Mouse (Mus musculus) hindbrain, embryonic 14.5 days (tissue): Measurements from ENCODE around the gene Ssc4d. TPM values are rescaled to one million over a fixed set of nuclear protein-coding genes. Genes with fewer than 3 reads are reported as not detected.

Experiments
- ATAC-seq: fragments of 200-750 bp; cut with Nextera tagmentation; 2 replicates; pipeline ENCODE4 v1.8.0; 2017; ENCODE audit warnings: moderate number of reproducible peaks, mild to moderate bottlenecking, moderate TSS enrichment, moderate library complexity; ENCODE audit not compliant: low FRiP score
- DNase-seq: peaks from one replicate; pipeline ENCODE4 v3.0.0-alpha.2; 2015; ENCODE audit warnings: low spot score
- H3K27ac ChIP-seq: fragments of 300-500 bp; sonication (generic); 2 replicates; pipeline ENCODE4 v1.5.1; 2014; ENCODE audit warnings: mild to moderate bottlenecking, moderate library complexity
- H3K27me3 ChIP-seq: fragments of 300-500 bp; sonication (generic); 2 replicates; pipeline ENCODE4 v1.6.1; 2014; ENCODE audit warnings: mild to moderate bottlenecking, low read length, mixed read lengths; ENCODE audit not compliant: control insufficient read depth, insufficient read depth
- H3K36me3 ChIP-seq: fragments of 300-500 bp; sonication (generic); replicated peaks from 2 replicates; pipeline ENCODE4 v1.6.1; 2014; ENCODE audit not compliant: control insufficient read depth, insufficient read depth
- H3K4me1 ChIP-seq: fragments of 300-500 bp; sonication (generic); replicated peaks from 2 replicates; pipeline ENCODE4 v1.6.1; 2014; ENCODE audit warnings: antibody characterized with exemption, low read length, mixed read lengths; ENCODE audit not compliant: control insufficient read depth, insufficient read depth
- H3K4me2 ChIP-seq: fragments of 300-500 bp; sonication (generic); replicated peaks from 2 replicates; pipeline ENCODE4 v1.6.1; 2014; ENCODE audit warnings: mild to moderate bottlenecking, moderate library complexity
- H3K4me3 ChIP-seq: fragments of 300-500 bp; sonication (generic); replicated peaks from 2 replicates; pipeline ENCODE4 v1.5.1; 2014; ENCODE audit warnings: mild to moderate bottlenecking, low read length
- H3K9ac ChIP-seq: fragments of 300-500 bp; sonication (generic); 2 replicates; pipeline ENCODE4 v1.6.1; 2014
- H3K9me3 ChIP-seq: fragments of 300-500 bp; sonication (generic); 2 replicates; pipeline ENCODE4 v1.6.1; 2016; ENCODE audit warnings: low read length; ENCODE audit not compliant: control insufficient read depth
- WGBS: fragments of 180-500 bp; shearing (Covaris S2); extraction: QIAGEN DNeasy Blood & Tissue Kit; methylation state at CpG from one replicate; pipeline ENCODE4 v1.1.7; 2014; 5-methylcytosine and 5-hydroxymethylcytosine counted together
- polyA plus RNA-seq: library from polyadenylated mRNA; unstranded; fragments of >200 nt; fragmentation: Nextera tagmentation; extraction: Ambion mirVana; gene quantifications from 2 replicates; pipeline ENCODE4 v1.2.1, GENCODE M21; 2014

Ssc4d gene
- polyA plus RNA-seq, 1 experiment from 2014 or later = 1.5 TPM

GRCm38 (mm10) chr5:135956300-135957206 is 17.8 kb downstream of the Ssc4d start:
- Histone ChIP-seq H3K9ac (peak overlapping the region; percentile 57; the same call in 1 of the 2 replicates), H3K9me3 (no peaks in the 10 kb centered on the region), H3K36me3 (no peaks in the 10 kb centered on the region), H3K4me3 (0 out of 2 replicates have a peak overlapping the region, but pooled peaks have one; percentile 28), H3K4me1 (peaks cover 8% of the 10 kb centered on the region), H3K4me2 (peak overlapping the region; percentile 66), H3K27ac (peak overlapping the region; percentile 88), H3K27me3 (no peaks in the 10 kb centered on the region)
- DNase-seq = no peak
- WGBS = 81% methylated on average over 9 of the region's 9 CpGs
- ATAC-seq = no peak

GRCm38 (mm10) chr5:135952830-135953229 is 21.5 kb downstream of the Ssc4d start:
- H3K9me3 ChIP-seq = no peaks in the 10 kb centered on the region
- no peak overlapping the region for H3K27ac ChIP-seq
- no peak overlapping the region for H3K9ac ChIP-seq
- no peak overlapping the region for H3K4me3 ChIP-seq
- no peak overlapping the region for H3K4me2 ChIP-seq
- 83% methylated on average over 2 of the region's 2 CpGs for WGBS
- ATAC-seq (no peak), DNase-seq (no peak)
- no peaks in the 10 kb centered on the region for H3K36me3 ChIP-seq
- peaks cover 7% of the 10 kb centered on the region for H3K4me1 ChIP-seq
- no peaks in the 10 kb centered on the region for H3K27me3 ChIP-seq

- no peak overlapping the region for H3K27ac ChIP-seq
- no peak for DNase-seq
Observed at GRCm38 (mm10) chr5:135951660-135952059, 22.7 kb downstream of the Ssc4d start.

DNA sequence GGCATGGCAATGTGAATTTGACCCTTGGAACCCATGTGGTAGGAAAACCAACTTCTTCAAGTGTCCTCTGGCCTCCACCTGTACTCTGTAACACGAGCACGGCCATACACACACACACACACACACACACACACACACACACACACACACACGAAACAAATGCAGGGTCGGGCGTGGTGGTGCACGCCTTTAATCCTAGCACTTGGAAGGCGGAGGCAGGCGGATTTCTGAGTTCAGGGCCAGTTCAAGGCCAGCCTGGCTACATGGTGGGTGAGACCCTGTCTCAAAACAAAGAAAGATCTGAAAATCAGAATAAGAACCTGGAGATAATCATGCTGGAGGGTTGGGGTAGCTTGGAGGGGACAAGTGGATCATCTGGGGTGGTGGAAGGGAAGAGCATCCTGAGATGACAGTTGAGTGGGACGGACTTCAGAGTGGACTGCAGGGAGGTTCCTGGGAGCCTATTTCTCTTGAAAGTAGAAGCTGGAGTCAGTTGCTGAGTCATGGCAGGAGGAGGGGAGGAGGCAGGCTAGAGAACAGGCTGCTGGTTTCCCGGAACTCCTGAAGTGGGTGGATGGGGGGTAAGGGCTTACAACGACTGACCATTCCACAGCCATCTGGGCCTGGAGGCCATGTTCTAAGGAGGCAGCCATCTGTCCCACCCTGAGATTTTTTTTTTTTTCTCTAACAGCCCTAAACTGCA is 23.5 kb downstream of the Ssc4d start:
- DNase-seq = no peak
- H3K4me1 ChIP-seq = 0 out of 2 replicates have a peak, but pooled peaks cover 2% of the 10 kb centered on the region
- ATAC-seq = no peak
- WGBS = 84% methylated on average over 11 of the region's 11 CpGs
- H3K36me3 ChIP-seq = no peaks in the 10 kb centered on the region
- H3K4me3 ChIP-seq = no peak overlapping the region
- H3K27me3 ChIP-seq = no peaks in the 10 kb centered on the region
- H3K9ac ChIP-seq = no peak overlapping the region
- H3K4me2 ChIP-seq = no peak overlapping the region
- H3K27ac ChIP-seq = no peak overlapping the region
- no peaks in the 10 kb centered on the region for H3K9me3 ChIP-seq

More at GRCm38 (mm10) chr5:135951660-135952059, 22.7 kb downstream of the Ssc4d start:
- WGBS = 91% methylated on average over 2 of the region's 2 CpGs
- Histone ChIP-seq H3K4me2 (no peak overlapping the region), H3K4me1 (peaks cover under 1% of the 10 kb centered on the region; the same call in 1 of the 2 replicates), H3K27me3 (no peaks in the 10 kb centered on the region), H3K9ac (no peak overlapping the region), H3K9me3 (no peaks in the 10 kb centered on the region), H3K36me3 (no peaks in the 10 kb centered on the region), H3K4me3 (no peak overlapping the region)
- ATAC-seq = no peak

DNA sequence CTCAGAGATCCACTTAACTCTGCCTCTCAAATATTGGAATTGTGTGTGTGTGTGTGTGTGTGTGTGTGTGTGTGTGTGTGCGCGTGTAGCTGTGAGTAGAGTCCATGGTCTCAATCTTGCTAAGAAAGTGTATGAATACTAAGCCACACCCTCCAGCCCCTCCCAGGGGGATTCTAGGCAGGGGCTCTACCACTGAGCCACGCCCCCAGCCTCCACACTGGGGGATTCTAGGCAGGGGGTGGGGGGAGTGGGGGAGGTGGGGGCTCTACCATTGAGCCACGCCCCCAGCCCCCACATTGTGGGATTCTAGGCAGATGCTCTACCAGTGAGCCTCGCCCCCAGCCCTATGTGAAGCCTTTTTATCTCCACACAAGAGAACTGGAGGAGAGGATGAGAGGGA is 27.7 kb downstream of the Ssc4d start:
- ATAC-seq (no peak), DNase-seq (no peak)
- H3K9ac ChIP-seq = no peak overlapping the region
- H3K9me3 ChIP-seq = no peaks in the 10 kb centered on the region
- H3K4me2 ChIP-seq = no peak overlapping the region; the same call in 1 of the 2 replicates
- 0 out of 2 replicates have a peak, but pooled peaks cover 3% of the 10 kb centered on the region for H3K4me1 ChIP-seq
- H3K27ac ChIP-seq = no peak overlapping the region
- no peak overlapping the region for H3K4me3 ChIP-seq
- no peaks in the 10 kb centered on the region for H3K27me3 ChIP-seq
- 64% methylated on average over 5 of the region's 5 CpGs for WGBS
- H3K36me3 ChIP-seq = no peaks in the 10 kb centered on the region

- Histone ChIP-seq H3K27me3 (no peaks in the 10 kb centered on the region), H3K36me3 (no peaks in the 10 kb centered on the region), H3K27ac (0 out of 2 replicates have a peak overlapping the region, but pooled peaks have one; percentile 51), H3K4me3 (no peak overlapping the region), H3K9ac (no peak overlapping the region), H3K4me2 (peak overlapping the region; percentile 24), H3K4me1 (0 out of 2 replicates have a peak, but pooled peaks cover 3% of the 10 kb centered on the region), H3K9me3 (no peaks in the 10 kb centered on the region)
- DNase-seq (no peak), ATAC-seq (no peak)
- WGBS = 42% methylated on average over 10 of the region's 10 CpGs
Observed at GRCm38 (mm10) chr5:135945916-135946408, 28.4 kb downstream of the Ssc4d start.

- WGBS = 74% methylated on average over 6 of the region's 6 CpGs
- ATAC-seq (no peak), DNase-seq (no peak)
- Histone ChIP-seq H3K27me3 (no peaks in the 10 kb centered on the region), H3K4me3 (no peak overlapping the region), H3K27ac (no peak overlapping the region), H3K9me3 (no peaks in the 10 kb centered on the region), H3K36me3 (no peaks in the 10 kb centered on the region), H3K4me1 (0 out of 2 replicates have a peak, but pooled peaks cover 3% of the 10 kb centered on the region), H3K4me2 (no peak overlapping the region), H3K9ac (no peak overlapping the region)
Observed at GRCm38 (mm10) chr5:135942710-135943109, 31.6 kb downstream of the Ssc4d start.

DNA sequence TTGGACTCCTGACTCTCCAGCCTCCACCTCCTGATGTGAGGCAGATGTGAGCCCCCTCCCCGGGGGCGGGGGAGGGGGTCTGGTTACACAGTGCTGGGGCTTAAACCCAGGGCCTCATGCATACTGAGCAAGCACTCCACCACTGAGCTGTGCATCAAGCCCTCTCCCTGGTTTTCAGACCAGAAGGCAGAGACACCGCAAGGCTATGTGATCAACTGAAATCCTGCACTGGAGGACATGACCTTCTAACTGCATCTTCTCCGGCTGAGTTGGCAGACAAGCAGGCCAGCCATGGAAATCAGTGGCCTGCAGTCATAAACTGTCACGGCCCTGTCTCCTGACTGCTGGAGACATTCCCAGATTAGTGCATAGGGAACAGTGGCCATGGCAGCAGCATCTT is 33.7 kb downstream of the Ssc4d start:
- no peaks in the 10 kb centered on the region for H3K9me3 ChIP-seq
- no peak overlapping the region for H3K9ac ChIP-seq
- no peak overlapping the region for H3K4me3 ChIP-seq
- 56% methylated on average over 5 of the region's 5 CpGs for WGBS
- no peak overlapping the region for H3K27ac ChIP-seq
- DNase-seq (no peak), ATAC-seq (no peak)
- H3K4me1 ChIP-seq = no peaks in the 10 kb centered on the region
- H3K4me2 ChIP-seq = no peak overlapping the region
- no peaks in the 10 kb centered on the region for H3K27me3 ChIP-seq
- H3K36me3 ChIP-seq = no peaks in the 10 kb centered on the region

- H3K9me3 ChIP-seq = no peaks in the 10 kb centered on the region
- H3K36me3 ChIP-seq = peaks cover 12% of the 10 kb centered on the region
- peaks cover 18% of the 10 kb centered on the region for H3K4me1 ChIP-seq
- ATAC-seq = no peak
- DNase-seq = no peak
- no peak overlapping the region for H3K4me3 ChIP-seq
- no peaks in the 10 kb centered on the region for H3K27me3 ChIP-seq
- H3K27ac ChIP-seq = no peak overlapping the region; the same call in 1 of the 2 replicates
- H3K4me2 ChIP-seq = peak overlapping the region; percentile 84; the same call in 1 of the 2 replicates
- WGBS = 85% methylated on average over 6 of the region's 6 CpGs
- no peak overlapping the region for H3K9ac ChIP-seq
Observed at GRCm38 (mm10) chr5:135935641-135936190, 38.6 kb downstream of the Ssc4d start.
